Mouse (Mus musculus) gastrocnemius, adult 2 months (tissue): ENCODE results near the gene Bicd2. TPM values are rescaled to one million over a fixed set of nuclear protein-coding genes. Genes with fewer than 3 reads are reported as not detected.

Experiments used
- DNase-seq: peaks from one replicate; pipeline ENCODE4 v3.0.0; 2022
- H3K27ac ChIP-seq: fragments of 200-600 bp; 2 replicates; pipeline ENCODE4 v1.8.1; 2022; ENCODE audit warnings: mild to moderate bottlenecking
- H3K4me3 ChIP-seq: fragments of 200-600 bp; 2 replicates; pipeline ENCODE4 v1.8.1; 2022; ENCODE audit warnings: mild to moderate bottlenecking, moderate library complexity
- CTCF ChIP-seq: fragments of 200-600 bp; IDR thresholded peaks from 2 replicates; pipeline ENCODE4 v1.8.1; 2022; ENCODE audit warnings: antibody characterized with exemption, mild to moderate bottlenecking, moderate library complexity
- intact Hi-C: fragments of 180-260 bp; cut with DNase I; formaldehyde crosslinking; loops from one replicate; pipeline ENCODE4 v1.15.1; 2025
- total RNA-seq, 2 experiments: library from RNA; stranded (reverse); gene quantifications; 2 replicates each; pipeline ENCODE4 v1.2.3; 2021

The Bicd2 gene
- total RNA-seq, 2 experiments from 2014 or later = 26.0 to 28.5 TPM

- intact Hi-C loops = no loop called here
- no peak for TF ChIP-seq CTCF
- no peak overlapping the region for H3K4me3 ChIP-seq
- no peak for DNase-seq
- H3K27ac ChIP-seq = no peak overlapping the region
Observed at GRCm38 (mm10) chr13:49398191-49398590, 56.8 kb downstream of the Bicd2 start.

GRCm38 (mm10) chr13:49400139-49400538, 58.8 kb downstream of the Bicd2 start:
- DNase-seq = peak; percentile 86
- Histone ChIP-seq H3K27ac (peak overlapping the region; percentile 8; the same call in 1 of the 2 replicates), H3K4me3 (no peak overlapping the region)
- intact Hi-C loops = no loop called here
- TF ChIP-seq CTCF = peak; percentile 14; the same call in 1 of the 2 replicates

GRCm38 (mm10) chr13:49402628-49403027, 61.2 kb downstream of the Bicd2 start:
- TF ChIP-seq CTCF = no peak
- Histone ChIP-seq H3K27ac (no peak overlapping the region), H3K4me3 (no peak overlapping the region)
- intact Hi-C loops = no loop called here
- no peak for DNase-seq

- Histone ChIP-seq H3K4me3 (no peak overlapping the region), H3K27ac (no peak overlapping the region)
- no peak for DNase-seq
- intact Hi-C loops = no loop called here
- no peak for TF ChIP-seq CTCF
Observed at GRCm38 (mm10) chr13:49407795-49408194, 66.4 kb downstream of the Bicd2 start.

GRCm38 (mm10) chr13:49420754-49421605, 79.6 kb downstream of the Bicd2 start, which contains the start of gene Ippk:
Ippk (plus strand) TSS chr13:49421249.
- DNase-seq = peak; percentile 99
- intact Hi-C loops = no loop called here
- no peak for TF ChIP-seq CTCF
- Histone ChIP-seq H3K4me3 (peak within 1 kb of the TSS; percentile 83), H3K27ac (peak within 1 kb of the TSS; percentile 96)

GRCm38 (mm10) chr13:49421606-49421917, 80.2 kb downstream of the Bicd2 start:
- no peak for TF ChIP-seq CTCF
- Histone ChIP-seq H3K4me3 (peak overlapping the region; percentile 83), H3K27ac (peak overlapping the region; percentile 96)
- intact Hi-C loops = no loop called here
- no peak for DNase-seq

GRCm38 (mm10) chr13:49421959-49422358, 80.6 kb downstream of the Bicd2 start:
- Histone ChIP-seq H3K4me3 (peak overlapping the region; percentile 83), H3K27ac (peak overlapping the region; percentile 96)
- no peak for DNase-seq
- intact Hi-C loops = no loop called here
- TF ChIP-seq CTCF = no peak

- Histone ChIP-seq H3K27ac (peak overlapping the region; percentile 56; the same call in 1 of the 2 replicates), H3K4me3 (no peak overlapping the region)
- TF ChIP-seq CTCF = no peak
- no peak for DNase-seq
- intact Hi-C loops = no loop called here
Observed at GRCm38 (mm10) chr13:49426736-49427135, 85.4 kb downstream of the Bicd2 start.

GRCm38 (mm10) chr13:49428042-49428675, 86.8 kb downstream of the Bicd2 start:
- DNase-seq = no peak
- TF ChIP-seq CTCF = no peak
- peak overlapping the region; percentile 71 for H3K27ac ChIP-seq
- intact Hi-C loops = no loop called here
- H3K4me3 ChIP-seq = no peak overlapping the region

GRCm38 (mm10) chr13:49430529-49430928, 89.1 kb downstream of the Bicd2 start:
- TF ChIP-seq CTCF = no peak
- intact Hi-C loops = no loop called here
- no peak overlapping the region for H3K27ac ChIP-seq
- DNase-seq = no peak
- no peak overlapping the region for H3K4me3 ChIP-seq

GRCm38 (mm10) chr13:49433268-49434029, 92.1 kb downstream of the Bicd2 start:
- H3K4me3 ChIP-seq = no peak overlapping the region
- no peak overlapping the region for H3K27ac ChIP-seq
- no peak for TF ChIP-seq CTCF
- DNase-seq = no peak
- intact Hi-C loops = no loop called here

GRCm38 (mm10) chr13:49435745-49436144, 94.4 kb downstream of the Bicd2 start:
- intact Hi-C loops = no loop called here
- Histone ChIP-seq H3K27ac (no peak overlapping the region), H3K4me3 (no peak overlapping the region)
- no peak for DNase-seq
- no peak for TF ChIP-seq CTCF

- DNase-seq = no peak
- H3K27ac ChIP-seq = no peak overlapping the region
- no peak overlapping the region for H3K4me3 ChIP-seq
- intact Hi-C loops = no loop called here
- no peak for TF ChIP-seq CTCF
Observed at GRCm38 (mm10) chr13:49436170-49436569, 94.8 kb downstream of the Bicd2 start.

Other genes with a start within 250 kb of the Bicd2 start
- 10 to 100 TPM; 58.9 to 99.2 TPM for gene Wnk2, start 193.6 kb upstream of the Bicd2 start, total RNA-seq
- gene Ninj1, start 154.1 kb upstream of the Bicd2 start, total RNA-seq = 10 to 100 TPM; 17.2 to 18.7 TPM
- 100 to 1,000 TPM; 113 to 123 TPM for gene Card19, start 125.5 kb upstream of the Bicd2 start, total RNA-seq
- under 1 TPM in 1 of 2 experiments, not detected in 1; 0.97 TPM for gene Susd3, start 92.9 kb upstream of the Bicd2 start, total RNA-seq
- 1 to 10 TPM in 1 of 2 experiments, under 1 TPM in 1; 0.97 to 1.1 TPM for gene Fgd3, start 21.3 kb upstream of the Bicd2 start, total RNA-seq
- gene Ippk, start 79.7 kb downstream of the Bicd2 start, total RNA-seq = 1 to 10 TPM; 5.6 to 6.3 TPM
- gene Tes3-ps, start 151.7 kb downstream of the Bicd2 start, total RNA-seq = 1 to 10 TPM; 1.7 to 2.4 TPM
- gene Ecm2, start 163.2 kb downstream of the Bicd2 start, total RNA-seq = 10 to 100 TPM in 1 of 2 experiments, 1 to 10 TPM in 1; 8.0 to 15.0 TPM
- gene Aspn, start 202.9 kb downstream of the Bicd2 start, total RNA-seq = 10 to 100 TPM; 13.0 to 19.6 TPM
- 1 to 10 TPM; 1.9 to 4.8 TPM for gene Omd, start 240.9 kb downstream of the Bicd2 start, total RNA-seq